Mouse (Mus musculus): ENCODE measurements at regions not wholly inside any gene's neighbourhood (a gene's known extent, or its start where the extent isn't known, plus 50 kb on each side); places are given as distances from the start of the nearest gene placed in this dataset.
"Not testable (repeated sequence)": the region's sequence is repeated elsewhere in the genome, so short reads cannot be mapped to it uniquely, and the experiment has no call there.

- Histone ChIP-seq H3K4me3 (replicated peaks; ENCODE audit: low read length) (no peak overlapping the region), H3K36me3 (ENCODE audit: insufficient read depth, low read length) (peaks cover 10% of the 10 kb centered on the region; the same call in 1 of the 2 replicates), H3K4me1 (replicated peaks; ENCODE audit: low read depth, low read length) (no peaks in the 10 kb centered on the region), H3K9me3 (ENCODE audit: low read length) (peaks cover 28% of the 10 kb centered on the region), H3K27me3 (ENCODE audit: insufficient read depth, low read length) (no peaks in the 10 kb centered on the region)
- TF ChIP-seq POU5F1 (IDR thresholded peaks at IDR 0.05; ENCODE audit: borderline replicate concordance, low read length): no peak
- TF ChIP-seq NANOG (IDR thresholded peaks at IDR 0.05; ENCODE audit: borderline replicate concordance, low read length): no peak
- TF ChIP-seq CTCF (conservative IDR thresholded peaks at IDR 0.05; ENCODE audit: low read length): no peak
Observed at GRCm38 (mm10) chr3:21995566-21996391, 80.7 kb upstream of the Tbl1xr1 start.

GRCm38 (mm10) chr3:21997387-21997786 lies 79.1 kb upstream of the Tbl1xr1 start:
- Histone ChIP-seq H3K36me3 (ENCODE audit: insufficient read depth, low read length) (peaks cover 10% of the 10 kb centered on the region; the same call in 1 of the 2 replicates), H3K9me3 (ENCODE audit: low read length) (peaks cover 28% of the 10 kb centered on the region), H3K4me3 (replicated peaks; ENCODE audit: low read length) (no peak overlapping the region), H3K4me1 (replicated peaks; ENCODE audit: low read depth, low read length) (no peaks in the 10 kb centered on the region), H3K27me3 (ENCODE audit: insufficient read depth, low read length) (no peaks in the 10 kb centered on the region)
- TF ChIP-seq NANOG (IDR thresholded peaks at IDR 0.05; ENCODE audit: borderline replicate concordance, low read length): no peak
- no peak for TF ChIP-seq CTCF (conservative IDR thresholded peaks at IDR 0.05; ENCODE audit: low read length)
- no peak for TF ChIP-seq POU5F1 (IDR thresholded peaks at IDR 0.05; ENCODE audit: borderline replicate concordance, low read length)

GRCm38 (mm10) chr3:22005456-22005855 lies 71.0 kb upstream of the Tbl1xr1 start:
- TF ChIP-seq POU5F1 (IDR thresholded peaks at IDR 0.05; ENCODE audit: borderline replicate concordance, low read length): no peak
- no peak for TF ChIP-seq CTCF (conservative IDR thresholded peaks at IDR 0.05; ENCODE audit: low read length)
- TF ChIP-seq NANOG (IDR thresholded peaks at IDR 0.05; ENCODE audit: borderline replicate concordance, low read length): no peak
- Histone ChIP-seq H3K9me3 (ENCODE audit: low read length) (no peaks in the 10 kb centered on the region), H3K36me3 (ENCODE audit: insufficient read depth, low read length) (no peaks in the 10 kb centered on the region), H3K4me1 (replicated peaks; ENCODE audit: low read depth, low read length) (peaks cover 28% of the 10 kb centered on the region), H3K27me3 (ENCODE audit: insufficient read depth, low read length) (no peaks in the 10 kb centered on the region), H3K4me3 (replicated peaks; ENCODE audit: low read length) (no peak overlapping the region)

GRCm38 (mm10) chr3:22006113-22006512 lies 70.3 kb upstream of the Tbl1xr1 start:
- Histone ChIP-seq H3K4me3 (replicated peaks; ENCODE audit: low read length) (no peak overlapping the region), H3K9me3 (ENCODE audit: low read length) (no peaks in the 10 kb centered on the region), H3K4me1 (replicated peaks; ENCODE audit: low read depth, low read length) (peaks cover 28% of the 10 kb centered on the region), H3K27me3 (ENCODE audit: insufficient read depth, low read length) (no peaks in the 10 kb centered on the region), H3K36me3 (ENCODE audit: insufficient read depth, low read length) (no peaks in the 10 kb centered on the region)
- TF ChIP-seq POU5F1 (IDR thresholded peaks at IDR 0.05; ENCODE audit: borderline replicate concordance, low read length) (no peak), CTCF (conservative IDR thresholded peaks at IDR 0.05; ENCODE audit: low read length) (no peak), NANOG (IDR thresholded peaks at IDR 0.05; ENCODE audit: borderline replicate concordance, low read length) (no peak)

- Histone ChIP-seq H3K27me3 (ENCODE audit: insufficient read depth, low read length) (no peaks in the 10 kb centered on the region), H3K9me3 (ENCODE audit: low read length) (no peaks in the 10 kb centered on the region)
- TF ChIP-seq NANOG (IDR thresholded peaks at IDR 0.05; ENCODE audit: borderline replicate concordance, low read length) (no peak), POU5F1 (IDR thresholded peaks at IDR 0.05; ENCODE audit: borderline replicate concordance, low read length) (no peak), CTCF (conservative IDR thresholded peaks at IDR 0.05; ENCODE audit: low read length) (no peak)
Observed at GRCm38 (mm10) chr3:22006651-22007050, 69.8 kb upstream of the Tbl1xr1 start.

GRCm38 (mm10) chr3:22007736-22008135 lies 68.7 kb upstream of the Tbl1xr1 start:
- H3K4me3 ChIP-seq (replicated peaks; ENCODE audit: low read length): no peak overlapping the region
- H3K9me3 ChIP-seq (ENCODE audit: low read length): no peaks in the 10 kb centered on the region
- no peaks in the 10 kb centered on the region for H3K36me3 ChIP-seq (ENCODE audit: insufficient read depth, low read length)
- TF ChIP-seq NANOG (IDR thresholded peaks at IDR 0.05; ENCODE audit: borderline replicate concordance, low read length) (no peak), POU5F1 (IDR thresholded peaks at IDR 0.05; ENCODE audit: borderline replicate concordance, low read length) (no peak), CTCF (conservative IDR thresholded peaks at IDR 0.05; ENCODE audit: low read length) (no peak)
- H3K27me3 ChIP-seq (ENCODE audit: insufficient read depth, low read length): no peaks in the 10 kb centered on the region
- H3K4me1 ChIP-seq (replicated peaks; ENCODE audit: low read depth, low read length): peaks cover 28% of the 10 kb centered on the region

More at GRCm38 (mm10) chr3:22006651-22007050, 69.8 kb upstream of the Tbl1xr1 start:
- Histone ChIP-seq H3K4me1 (replicated peaks; ENCODE audit: low read depth, low read length) (peaks cover 28% of the 10 kb centered on the region), H3K4me3 (replicated peaks; ENCODE audit: low read length) (no peak overlapping the region), H3K36me3 (ENCODE audit: insufficient read depth, low read length) (no peaks in the 10 kb centered on the region)

- TF ChIP-seq CTCF (conservative IDR thresholded peaks at IDR 0.05; ENCODE audit: low read length) (no peak), NANOG (IDR thresholded peaks at IDR 0.05; ENCODE audit: borderline replicate concordance, low read length) (no peak), POU5F1 (IDR thresholded peaks at IDR 0.05; ENCODE audit: borderline replicate concordance, low read length) (no peak)
- Histone ChIP-seq H3K9me3 (ENCODE audit: low read length) (no peaks in the 10 kb centered on the region), H3K27me3 (ENCODE audit: insufficient read depth, low read length) (no peaks in the 10 kb centered on the region), H3K4me3 (replicated peaks; ENCODE audit: low read length) (no peak overlapping the region), H3K36me3 (ENCODE audit: insufficient read depth, low read length) (no peaks in the 10 kb centered on the region), H3K4me1 (replicated peaks; ENCODE audit: low read depth, low read length) (peaks cover 28% of the 10 kb centered on the region)
Observed at GRCm38 (mm10) chr3:22008432-22008831, 68.0 kb upstream of the Tbl1xr1 start.

GRCm38 (mm10) chr3:22009898-22010699 lies 66.4 kb upstream of the Tbl1xr1 start:
- no peak for TF ChIP-seq NANOG (IDR thresholded peaks at IDR 0.05; ENCODE audit: borderline replicate concordance, low read length)
- no peak for TF ChIP-seq CTCF (conservative IDR thresholded peaks at IDR 0.05; ENCODE audit: low read length)
- no peak for TF ChIP-seq POU5F1 (IDR thresholded peaks at IDR 0.05; ENCODE audit: borderline replicate concordance, low read length)
- Histone ChIP-seq H3K36me3 (ENCODE audit: insufficient read depth, low read length) (no peaks in the 10 kb centered on the region), H3K9me3 (ENCODE audit: low read length) (no peaks in the 10 kb centered on the region), H3K27me3 (ENCODE audit: insufficient read depth, low read length) (no peaks in the 10 kb centered on the region), H3K4me3 (replicated peaks; ENCODE audit: low read length) (no peak overlapping the region), H3K4me1 (replicated peaks; ENCODE audit: low read depth, low read length) (peaks cover 20% of the 10 kb centered on the region)

- not testable (repeated sequence) for H3K27me3 ChIP-seq (ENCODE audit: insufficient read depth, low read length); H3K4me3 ChIP-seq (replicated peaks; ENCODE audit: low read length); H3K9me3 ChIP-seq (ENCODE audit: low read length); H3K36me3 ChIP-seq (ENCODE audit: insufficient read depth, low read length)
- peaks cover 15% of the 10 kb centered on the region for H3K4me1 ChIP-seq (replicated peaks; ENCODE audit: low read depth, low read length)
Observed at GRCm38 (mm10) chr3:22010700-22010991, 65.8 kb upstream of the Tbl1xr1 start.

All from E14TG2a.4 (cell line).